ENCODE assay signal across 25 mouse cellular contexts in genomic region chr10:110570465-110570864, GRCm38 (mm10).
DNase-seq lines count a peak whose midpoint lies in the region; ATAC-seq and TF ChIP-seq lines count a peak whose summit lies in the region.
"Had no signal": no experiment of that assay in that cellular context is flagged by ENCODE, and none has a peak within 500 bp of the region (broad histone marks: within the 10 kb centered on the region; RNA-seq: fewer than 3 reads in every experiment).

No protein-coding gene starts in this region.

- no peaks in the 10 kb centered on the region for H3K27me3 ChIP-seq in forebrain, postnatal 0 days (ENCODE audit: insufficient read depth, low read length)
- no peaks in the 10 kb centered on the region for H3K27me3 ChIP-seq in forebrain, embryonic 11.5 days (ENCODE audit: control insufficient read depth, insufficient read depth, low read length)
- no peaks in the 10 kb centered on the region for H3K27me3 ChIP-seq in heart, embryonic 13.5 days (replicated peaks)
- H3K27me3 ChIP-seq in heart, embryonic 10.5 days (ENCODE audit: insufficient read depth, poor library complexity, severe bottlenecking): no peaks in the 10 kb centered on the region
- H3K27me3 ChIP-seq: embryonic facial prominence, embryonic 13.5 days; forebrain, embryonic 13.5 days; hindbrain, embryonic 12.5 days; hindbrain, embryonic 15.5 days had no signal

- H3K9me3 ChIP-seq in forebrain, postnatal 0 days (ENCODE audit: low read length): no peaks in the 10 kb centered on the region
- no peaks in the 10 kb centered on the region for H3K9me3 ChIP-seq in forebrain, embryonic 11.5 days (ENCODE audit: control insufficient read depth, low read length)
- no peaks in the 10 kb centered on the region for H3K9me3 ChIP-seq in heart, embryonic 13.5 days
- no peaks in the 10 kb centered on the region for H3K9me3 ChIP-seq in heart, embryonic 10.5 days
- H3K9me3 ChIP-seq: embryonic facial prominence, embryonic 10.5 days; embryonic facial prominence, embryonic 13.5 days; forebrain, embryonic 13.5 days; hindbrain, embryonic 12.5 days; hindbrain, embryonic 15.5 days had no signal

- H3K4me2 ChIP-seq in forebrain, postnatal 0 days (ENCODE audit: low read depth): no peak overlapping the region
- no peak overlapping the region for H3K4me2 ChIP-seq in forebrain, embryonic 11.5 days (ENCODE audit: low read depth, low read length, severe bottlenecking)
- no peak overlapping the region for H3K4me2 ChIP-seq in heart, embryonic 13.5 days
- H3K4me2 ChIP-seq: embryonic facial prominence, embryonic 13.5 days; forebrain, embryonic 13.5 days; hindbrain, embryonic 12.5 days; hindbrain, embryonic 15.5 days had no signal

- no peak overlapping the region for H3K27ac ChIP-seq in forebrain, postnatal 0 days (ENCODE audit: low read depth, low read length)
- H3K27ac ChIP-seq in forebrain, embryonic 11.5 days (ENCODE audit: low read depth, low read length): no peak overlapping the region
- H3K27ac ChIP-seq in heart, embryonic 13.5 days (replicated peaks): peak overlapping the region; percentile 25; the same call in 1 of the 2 replicates
- no peak overlapping the region for H3K27ac ChIP-seq in heart, embryonic 10.5 days
- H3K27ac ChIP-seq: embryonic facial prominence, embryonic 10.5 days; embryonic facial prominence, embryonic 13.5 days; forebrain, embryonic 13.5 days; hindbrain, embryonic 12.5 days; hindbrain, embryonic 15.5 days had no signal

- peak; percentile 29; the same call in 1 of the 2 replicates for ATAC-seq in forebrain, postnatal 0 days
- ATAC-seq in forebrain, embryonic 11.5 days (replicated peaks; ENCODE audit: low FRiP score): no peak
- ATAC-seq in heart, embryonic 13.5 days (ENCODE audit: extremely low read depth, insufficient number of reproducible peaks, low FRiP score, low TSS enrichment): no peak
- ATAC-seq: activated CD4-positive, CD25-positive, alpha-beta regulatory T cell, adult 4 months; forebrain, embryonic 13.5 days; forebrain, embryonic 16.5 days had no signal

- no peaks in the 10 kb centered on the region for H3K36me3 ChIP-seq in forebrain, postnatal 0 days (ENCODE audit: insufficient read depth)
- H3K36me3 ChIP-seq in forebrain, embryonic 11.5 days (ENCODE audit: control insufficient read depth, insufficient read depth, low read length): no peaks in the 10 kb centered on the region
- H3K36me3 ChIP-seq in heart, embryonic 13.5 days: no peaks in the 10 kb centered on the region
- no peaks in the 10 kb centered on the region for H3K36me3 ChIP-seq in heart, embryonic 10.5 days
- H3K36me3 ChIP-seq: embryonic facial prominence, embryonic 10.5 days; embryonic facial prominence, embryonic 13.5 days; hindbrain, embryonic 12.5 days; hindbrain, embryonic 15.5 days had no signal

- TF ChIP-seq CTCF in forebrain, postnatal 0 days (IDR thresholded peaks at IDR 0.05; ENCODE audit: low read depth): no peak

- no peak overlapping the region for H3K9ac ChIP-seq in forebrain, postnatal 0 days
- H3K9ac ChIP-seq in forebrain, embryonic 11.5 days (ENCODE audit: low read length): no peak overlapping the region
- no peak overlapping the region for H3K9ac ChIP-seq in heart, embryonic 13.5 days
- H3K9ac ChIP-seq: embryonic facial prominence, embryonic 13.5 days; forebrain, embryonic 13.5 days; hindbrain, embryonic 12.5 days; hindbrain, embryonic 15.5 days had no signal

- H3K4me1 ChIP-seq in forebrain, postnatal 0 days (ENCODE audit: insufficient read depth): no peaks in the 10 kb centered on the region
- 0 out of 2 replicates have a peak, but pooled peaks cover 4% of the 10 kb centered on the region for H3K4me1 ChIP-seq in forebrain, embryonic 11.5 days (replicated peaks; ENCODE audit: control insufficient read depth, insufficient read depth, low read length)
- H3K4me1 ChIP-seq in heart, embryonic 13.5 days: peaks cover 15% of the 10 kb centered on the region
- no peaks in the 10 kb centered on the region for H3K4me1 ChIP-seq in heart, embryonic 10.5 days
- H3K4me1 ChIP-seq: embryonic facial prominence, embryonic 10.5 days; forebrain, embryonic 13.5 days; hindbrain, embryonic 12.5 days; hindbrain, embryonic 15.5 days had no signal

- 65% methylated on average over 5 of the region's 5 CpGs for WGBS in forebrain, postnatal 0 days
- WGBS in forebrain, embryonic 11.5 days: 92% methylated on average over 5 of the region's 5 CpGs
- 54% methylated on average over 5 of the region's 5 CpGs for WGBS in heart, embryonic 13.5 days
- 74% methylated on average over 5 of the region's 5 CpGs for WGBS in heart, embryonic 10.5 days

- peak; percentile 31 for DNase-seq in forebrain, postnatal 0 days
- no peak for DNase-seq in forebrain, embryonic 11.5 days (ENCODE audit: low spot score)
- no peak for DNase-seq in heart, embryonic 10.5 days (ENCODE audit: low spot score)
- DNase-seq in right cerebral cortex, adult 18-20 months: peak; percentile 48
- no peak for DNase-seq in right cerebral cortex, postnatal 4 days
- DNase-seq in telencephalon, adult 2 months (ENCODE audit: low read depth, low spot score): peak; percentile 83
- DNase-seq in cerebellum, postnatal 36 days: no peak
- DNase-seq: adrenal gland, adult 8-10 months; adrenal gland, postnatal 25 days; cerebellum, adult 11 months; cerebellum, adult 2 months; cerebellum, adult 9-11 months; cerebellum, postnatal 25 days; embryo, embryonic 11 days; gastrocnemius, postnatal 25 days; heart, adult 18-20 months had no signal

- H3K4me3 ChIP-seq in forebrain, postnatal 0 days (ENCODE audit: low read depth, low read length): no peak overlapping the region
- no peak overlapping the region for H3K4me3 ChIP-seq in forebrain, embryonic 11.5 days (ENCODE audit: low read depth, low read length)
- no peak overlapping the region for H3K4me3 ChIP-seq in heart, embryonic 13.5 days
- H3K4me3 ChIP-seq in heart, embryonic 10.5 days: no peak overlapping the region
- H3K4me3 ChIP-seq: embryonic facial prominence, embryonic 10.5 days; embryonic facial prominence, embryonic 13.5 days; erythroblast, embryonic 14.5 days; forebrain, embryonic 13.5 days; hindbrain, embryonic 12.5 days; hindbrain, embryonic 15.5 days had no signal

Comparison
In these comparisons a context has a peak if more than half of its experiments do, and no peak if none do; other contexts are left out.
1. DNase-seq: peak in forebrain, postnatal 0 days (single experiment), right cerebral cortex, adult 18-20 months (single experiment) and telencephalon, adult 2 months (single experiment); none in forebrain, embryonic 11.5 days (single experiment), heart, embryonic 10.5 days (single experiment), right cerebral cortex, postnatal 4 days (single experiment) and cerebellum, postnatal 36 days (0 of 2).